Mouse (Mus musculus) lung, postnatal 36 days (tissue): ENCODE data around the gene Dip2b.
A peak's percentile ranks its signal among the peaks of the same experiment; 100 is the strongest.

ENCODE experiments used
- DNase-seq: peaks from one replicate; pipeline ENCODE4 v3.0.0; 2022; ENCODE audit warnings: mixed read lengths

Gene Dip2b

GRCm38 (mm10) chr15:100181841-100182240 lies 143.4 kb downstream of the Dip2b start:
- no peak for DNase-seq

GRCm38 (mm10) chr15:100182526-100183280 lies 144.2 kb downstream of the Dip2b start:
- DNase-seq: no peak

- DNase-seq: no peak
Observed at GRCm38 (mm10) chr15:100183510-100183909, 145.0 kb downstream of the Dip2b start.

GRCm38 (mm10) chr15:100184821-100185496 lies 146.5 kb downstream of the Dip2b start:
- no peak for DNase-seq

- no peak for DNase-seq
Observed at GRCm38 (mm10) chr15:100186234-100186633, 147.8 kb downstream of the Dip2b start.

- DNase-seq: no peak
Observed at GRCm38 (mm10) chr15:100186882-100187672, 148.6 kb downstream of the Dip2b start.

GRCm38 (mm10) chr15:100188542-100188941 lies 150.1 kb downstream of the Dip2b start:
- peak; percentile 28 for DNase-seq

- DNase-seq: no peak
Observed at GRCm38 (mm10) chr15:100188962-100189404, 150.5 kb downstream of the Dip2b start.

GRCm38 (mm10) chr15:100190083-100190482 lies 151.6 kb downstream of the Dip2b start:
- peak; percentile 32 for DNase-seq

GRCm38 (mm10) chr15:100198983-100199745 lies 160.7 kb downstream of the Dip2b start:
- DNase-seq: no peak

- DNase-seq: peak; percentile 65
Observed at GRCm38 (mm10) chr15:100199790-100200189, 161.3 kb downstream of the Dip2b start.

- no peak for DNase-seq
Observed at GRCm38 (mm10) chr15:100201806-100202205, 163.3 kb downstream of the Dip2b start.

GRCm38 (mm10) chr15:100202431-100203015 lies 164.1 kb downstream of the Dip2b start:
- no peak for DNase-seq

- DNase-seq: no peak
Observed at GRCm38 (mm10) chr15:100204574-100204973, 166.1 kb downstream of the Dip2b start.

GRCm38 (mm10) chr15:100210013-100210412 lies 171.5 kb downstream of the Dip2b start:
- DNase-seq: no peak

GRCm38 (mm10) chr15:100213339-100213738 lies 174.9 kb downstream of the Dip2b start:
- no peak for DNase-seq

- DNase-seq: peak; percentile 18
Observed at GRCm38 (mm10) chr15:100215092-100215491, 176.6 kb downstream of the Dip2b start.

- DNase-seq: peak; percentile 53
Observed at GRCm38 (mm10) chr15:100216173-100216572, 177.7 kb downstream of the Dip2b start.

- DNase-seq: no peak
Observed at GRCm38 (mm10) chr15:100218018-100218417, 179.6 kb downstream of the Dip2b start.

GRCm38 (mm10) chr15:100219396-100219795 lies 180.9 kb downstream of the Dip2b start:
- peak; percentile 74 for DNase-seq

GRCm38 (mm10) chr15:100220916-100221315 lies 182.5 kb downstream of the Dip2b start:
- DNase-seq: peak; percentile 63

GRCm38 (mm10) chr15:100225381-100225780 lies 186.9 kb downstream of the Dip2b start:
- no peak for DNase-seq
